Mouse (Mus musculus): ENCODE measurements around the gene Ttll8. TPM values are rescaled to one million over a fixed set of nuclear protein-coding genes. Genes with fewer than 3 reads are reported as not detected.

The Ttll8 gene
- 91.5 TPM for polyA plus RNA-seq (2014; fragmentation: Illumina TruSeq; extraction: RNeasy Lipid Tissue Mini Kit (QIAGEN cat#74804); ENCODE audit: low read depth, low replicate concordance)

GRCm38 (mm10) chr15:88954368-88955072 lies at the start of gene Ttll8:
TSS of gene Ttll8 (minus strand) at chr15:88954418.

GRCm38 (mm10) chr15:88982534-88983079 lies 28.4 kb upstream of the Ttll8 start, which contains the start of gene Mov10l1:
TSS of gene Mov10l1 (plus strand) at chr15:88982909.

GRCm38 (mm10) chr15:88978281-88979137 lies 24.3 kb upstream of the Ttll8 start, which contains the start of gene Mlc1:
TSS of gene Mlc1 (minus strand) at chr15:88979007.

GRCm38 (mm10) chr15:88861772-88862622 lies 92.2 kb downstream of the Ttll8 start, which contains the start of gene Pim3:
TSS of gene Pim3 (plus strand) at chr15:88862186.

Other genes with a start within 250 kb of the Ttll8 start
- gene Brd1, start 220.2 kb downstream of the Ttll8 start, polyA plus RNA-seq (2014; fragmentation: Illumina TruSeq; extraction: RNeasy Lipid Tissue Mini Kit (QIAGEN cat#74804); ENCODE audit: low read depth, low replicate concordance), result 16.4 TPM
- 27.3 TPM for gene Zbed4, start 202.8 kb downstream of the Ttll8 start, polyA plus RNA-seq (2014; fragmentation: Illumina TruSeq; extraction: RNeasy Lipid Tissue Mini Kit (QIAGEN cat#74804); ENCODE audit: low read depth, low replicate concordance)
- gene Alg12, start 135.1 kb downstream of the Ttll8 start, polyA plus RNA-seq (2014; fragmentation: Illumina TruSeq; extraction: RNeasy Lipid Tissue Mini Kit (QIAGEN cat#74804); ENCODE audit: low read depth, low replicate concordance), result 6.8 TPM
- 63.9 TPM for gene Creld2, start 134.8 kb downstream of the Ttll8 start, polyA plus RNA-seq (2014; fragmentation: Illumina TruSeq; extraction: RNeasy Lipid Tissue Mini Kit (QIAGEN cat#74804); ENCODE audit: low read depth, low replicate concordance)
- 0.80 TPM for gene Pim3, start 92.2 kb downstream of the Ttll8 start, polyA plus RNA-seq (2014; fragmentation: Illumina TruSeq; extraction: RNeasy Lipid Tissue Mini Kit (QIAGEN cat#74804); ENCODE audit: low read depth, low replicate concordance)
- gene Mlc1, start 24.6 kb upstream of the Ttll8 start, polyA plus RNA-seq (2014; fragmentation: Illumina TruSeq; extraction: RNeasy Lipid Tissue Mini Kit (QIAGEN cat#74804); ENCODE audit: low read depth, low replicate concordance), result 14.4 TPM
- 50.2 TPM for gene Mov10l1, start 28.5 kb upstream of the Ttll8 start, polyA plus RNA-seq (2014; fragmentation: Illumina TruSeq; extraction: RNeasy Lipid Tissue Mini Kit (QIAGEN cat#74804); ENCODE audit: low read depth, low replicate concordance)
- not detected for gene Panx2, start 105.3 kb upstream of the Ttll8 start, polyA plus RNA-seq (2014; fragmentation: Illumina TruSeq; extraction: RNeasy Lipid Tissue Mini Kit (QIAGEN cat#74804); ENCODE audit: low read depth, low replicate concordance)
- 0.84 TPM for gene Trabd, start 120.7 kb upstream of the Ttll8 start, polyA plus RNA-seq (2014; fragmentation: Illumina TruSeq; extraction: RNeasy Lipid Tissue Mini Kit (QIAGEN cat#74804); ENCODE audit: low read depth, low replicate concordance)
- gene Selenoo, start 134.7 kb upstream of the Ttll8 start, polyA plus RNA-seq (2014; fragmentation: Illumina TruSeq; extraction: RNeasy Lipid Tissue Mini Kit (QIAGEN cat#74804); ENCODE audit: low read depth, low replicate concordance), result 1.8 TPM
- 1.2 TPM for gene Tubgcp6, start 168.7 kb upstream of the Ttll8 start, polyA plus RNA-seq (2014; fragmentation: Illumina TruSeq; extraction: RNeasy Lipid Tissue Mini Kit (QIAGEN cat#74804); ENCODE audit: low read depth, low replicate concordance)
- gene Hdac10, start 174.3 kb upstream of the Ttll8 start, polyA plus RNA-seq (2014; fragmentation: Illumina TruSeq; extraction: RNeasy Lipid Tissue Mini Kit (QIAGEN cat#74804); ENCODE audit: low read depth, low replicate concordance), result not detected
- gene Mapk12, start 186.3 kb upstream of the Ttll8 start, polyA plus RNA-seq (2014; fragmentation: Illumina TruSeq; extraction: RNeasy Lipid Tissue Mini Kit (QIAGEN cat#74804); ENCODE audit: low read depth, low replicate concordance), result 0.18 TPM
- 0.31 TPM for gene Mapk11, start 195.2 kb upstream of the Ttll8 start, polyA plus RNA-seq (2014; fragmentation: Illumina TruSeq; extraction: RNeasy Lipid Tissue Mini Kit (QIAGEN cat#74804); ENCODE audit: low read depth, low replicate concordance)
- 4.6 TPM for gene Plxnb2, start 226.4 kb upstream of the Ttll8 start, polyA plus RNA-seq (2014; fragmentation: Illumina TruSeq; extraction: RNeasy Lipid Tissue Mini Kit (QIAGEN cat#74804); ENCODE audit: low read depth, low replicate concordance)
- 1.0 TPM for gene Dennd6b, start 242.1 kb upstream of the Ttll8 start, polyA plus RNA-seq (2014; fragmentation: Illumina TruSeq; extraction: RNeasy Lipid Tissue Mini Kit (QIAGEN cat#74804); ENCODE audit: low read depth, low replicate concordance)

All from testis, adult 10 weeks (tissue).